Mouse (Mus musculus) thymus, postnatal 10 days (tissue): ENCODE data around the gene Tmem86a.

Experiments used
- DNase-seq, 2 experiments: peaks; one replicate each; pipeline ENCODE4 v3.0.0; 2021; ENCODE audit warnings: low spot score in 2 of 2

The Tmem86a gene

DNA sequence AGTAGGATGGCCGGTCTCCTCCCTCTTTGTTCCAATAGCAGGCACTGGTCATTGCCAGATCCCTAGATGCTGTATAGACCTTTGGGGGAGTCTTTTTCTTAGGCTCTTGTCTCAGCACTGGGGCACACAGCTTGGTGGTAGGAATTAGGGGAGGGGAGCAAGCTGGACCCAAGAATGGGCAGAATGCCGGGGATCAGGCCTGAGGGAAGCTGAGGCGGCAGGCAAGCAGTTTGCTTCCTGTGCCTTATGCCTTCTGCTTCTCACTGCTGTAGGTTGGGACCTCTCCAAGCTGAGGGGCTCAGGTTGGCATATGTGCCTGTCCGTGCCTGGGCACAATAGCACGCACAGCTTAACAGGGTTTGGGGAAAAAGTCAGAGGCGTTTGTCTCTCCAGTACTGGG lies 25.8 kb downstream of the Tmem86a start:
- DNase-seq: no peak

DNA sequence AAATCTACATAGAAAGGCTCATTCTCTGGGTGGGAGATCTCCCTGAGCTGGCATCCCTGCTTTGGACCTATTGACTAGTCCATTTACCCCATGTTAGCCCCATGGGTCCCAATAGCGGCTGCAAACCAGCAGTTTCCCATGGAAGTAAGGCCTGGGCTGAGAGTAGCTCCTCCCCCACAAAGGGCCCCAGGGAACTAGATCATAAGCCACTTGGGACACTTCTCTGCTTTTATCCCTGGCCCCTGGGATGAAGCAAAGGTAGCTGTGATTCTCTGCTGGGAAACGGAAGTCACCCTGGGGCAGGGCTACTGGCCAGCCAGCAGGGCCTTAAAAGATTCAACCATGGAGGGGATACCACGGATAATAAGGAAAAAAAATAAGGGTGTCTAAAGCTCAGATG lies 26.3 kb downstream of the Tmem86a start:
- DNase-seq: no peak

DNA sequence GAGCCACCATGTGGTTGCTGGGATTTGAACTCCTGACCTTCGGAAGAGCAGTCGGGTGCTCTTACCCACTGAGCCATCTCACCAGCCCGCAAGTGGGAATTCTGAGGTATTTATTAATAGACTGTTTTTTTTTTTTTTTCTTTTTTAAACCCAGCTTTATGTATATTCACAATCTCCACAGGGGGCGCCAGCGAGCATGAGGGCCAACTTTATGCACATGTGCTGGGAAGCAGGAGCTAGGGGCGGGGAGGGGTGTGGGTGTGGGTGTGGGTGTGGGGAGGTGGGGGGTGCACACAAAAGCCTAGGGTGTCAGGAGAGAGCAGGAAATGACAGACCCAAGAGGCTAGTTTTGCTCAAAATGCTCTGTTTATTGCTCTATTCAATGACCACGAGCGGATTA lies 27.1 kb downstream of the Tmem86a start:
- peak in 1 of 2 experiments; percentile 68 for DNase-seq

DNA sequence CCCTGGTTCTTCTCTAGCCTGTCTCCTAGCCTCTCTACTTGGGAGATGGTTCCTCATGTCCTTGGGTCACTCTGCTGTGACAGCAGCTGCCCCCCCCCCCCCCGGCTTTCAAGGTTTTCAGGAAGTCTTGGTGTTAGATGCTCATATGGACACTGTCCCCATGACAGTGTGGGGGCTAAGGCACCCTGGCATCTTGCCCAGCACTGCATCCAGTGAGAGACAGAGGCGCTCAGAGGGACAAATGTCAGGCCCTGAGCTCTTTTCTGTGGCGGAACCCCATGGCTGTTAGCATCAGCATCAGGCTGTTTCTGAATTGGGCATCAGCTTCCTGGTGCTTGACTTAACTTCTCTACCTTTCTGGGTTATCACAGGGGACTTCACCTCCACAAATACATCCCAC lies 30.5 kb downstream of the Tmem86a start:
- no peak for DNase-seq

DNA sequence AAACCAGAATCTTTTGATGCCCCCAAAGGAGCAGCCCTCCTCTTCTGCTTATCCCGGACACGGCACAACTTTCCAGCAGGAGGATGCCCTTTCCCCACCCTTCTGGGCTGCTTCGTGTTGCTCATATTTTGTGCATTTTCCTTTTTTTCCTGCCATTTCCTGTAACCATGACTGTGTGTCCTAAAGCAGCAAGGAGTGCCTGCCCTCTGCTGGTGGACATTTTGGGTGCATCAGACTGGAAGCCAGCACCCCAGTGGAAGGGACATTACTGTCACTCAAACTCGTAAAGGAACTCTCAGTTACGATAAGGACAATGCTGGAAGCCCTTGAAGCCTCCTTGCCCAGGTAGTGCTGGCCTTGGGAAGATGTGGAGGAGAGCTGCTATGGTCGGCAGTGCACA lies 30.9 kb downstream of the Tmem86a start:
- peak; percentile 33 to 67 for DNase-seq

DNA sequence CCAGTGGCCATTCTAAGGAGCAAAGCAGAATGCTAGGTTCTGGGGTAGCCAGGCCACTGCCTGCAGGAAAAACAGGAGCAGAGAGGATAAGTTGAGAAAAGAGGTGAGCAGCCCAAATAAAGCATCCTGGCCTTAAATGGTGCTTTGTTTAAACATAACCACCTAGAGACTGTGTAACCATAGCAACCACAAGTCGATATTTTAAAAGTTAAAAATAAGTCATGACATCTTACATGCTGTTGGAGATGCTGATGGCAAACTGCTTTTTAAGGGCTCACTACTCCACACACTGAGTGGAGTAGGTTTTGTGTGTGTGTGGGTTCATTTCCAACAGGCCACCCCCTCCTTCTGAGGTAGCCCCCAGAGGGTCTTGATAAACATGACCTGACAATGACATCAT lies 34.7 kb downstream of the Tmem86a start:
- DNase-seq: no peak

DNA sequence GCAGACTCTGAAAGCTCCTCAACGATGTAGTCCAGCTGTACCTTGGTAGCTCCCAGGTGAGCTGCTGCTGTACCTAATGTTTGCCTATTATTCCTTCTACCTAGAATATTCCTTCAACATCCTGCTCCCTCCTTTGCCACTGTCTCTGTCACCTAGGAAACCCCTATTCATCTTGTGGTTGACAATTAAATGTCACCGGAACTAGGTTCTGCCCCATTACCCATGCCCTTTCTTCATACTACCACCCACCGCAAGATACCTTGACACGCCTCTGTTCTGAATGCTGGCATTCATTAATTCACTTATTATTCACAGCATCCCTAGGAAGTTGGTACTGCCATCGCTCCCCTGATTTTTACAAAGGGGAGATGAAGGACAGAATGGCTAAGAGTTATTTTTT lies 43.5 kb downstream of the Tmem86a start:
- DNase-seq: no peak

DNA sequence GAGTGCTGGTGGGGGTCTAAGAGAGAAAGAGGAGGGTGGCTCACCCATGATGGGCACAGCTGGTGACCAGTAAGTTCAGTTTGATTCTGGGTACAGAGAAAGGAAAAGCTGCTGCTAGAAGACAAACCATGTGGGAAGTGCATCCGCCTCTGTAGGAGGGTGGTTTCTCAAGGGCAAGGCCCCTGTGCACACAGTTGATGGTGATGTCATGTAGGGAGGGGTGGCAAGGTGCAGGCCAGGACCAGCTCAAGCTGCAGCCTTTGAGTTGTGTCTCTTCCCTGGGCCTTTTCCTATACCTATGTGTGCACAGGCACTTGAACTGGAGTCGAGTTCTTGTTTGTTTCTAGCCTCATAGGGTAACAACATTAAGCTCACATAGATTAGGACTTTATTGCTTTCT lies 44.6 kb downstream of the Tmem86a start:
- no peak for DNase-seq

DNA sequence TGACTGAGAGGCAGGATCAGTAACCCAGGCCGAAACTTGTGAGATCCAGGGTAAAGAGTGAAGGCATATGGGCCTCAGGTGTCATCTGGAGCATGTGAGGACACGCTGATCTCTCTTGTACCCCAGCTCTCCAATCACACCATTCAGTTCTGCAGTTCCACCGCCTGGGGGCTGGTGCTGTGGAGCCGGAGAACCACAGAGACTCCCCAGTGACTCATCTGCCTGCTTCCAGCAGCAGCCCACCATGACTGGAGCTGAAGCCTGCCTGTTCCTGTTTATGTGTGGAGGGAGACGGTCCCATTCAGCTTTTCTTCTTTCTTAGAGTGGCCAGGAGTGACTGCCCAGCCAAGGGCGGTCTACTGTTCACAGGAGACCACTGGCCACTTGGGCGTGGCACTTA lies 47.6 kb downstream of the Tmem86a start:
- no peak for DNase-seq

DNA sequence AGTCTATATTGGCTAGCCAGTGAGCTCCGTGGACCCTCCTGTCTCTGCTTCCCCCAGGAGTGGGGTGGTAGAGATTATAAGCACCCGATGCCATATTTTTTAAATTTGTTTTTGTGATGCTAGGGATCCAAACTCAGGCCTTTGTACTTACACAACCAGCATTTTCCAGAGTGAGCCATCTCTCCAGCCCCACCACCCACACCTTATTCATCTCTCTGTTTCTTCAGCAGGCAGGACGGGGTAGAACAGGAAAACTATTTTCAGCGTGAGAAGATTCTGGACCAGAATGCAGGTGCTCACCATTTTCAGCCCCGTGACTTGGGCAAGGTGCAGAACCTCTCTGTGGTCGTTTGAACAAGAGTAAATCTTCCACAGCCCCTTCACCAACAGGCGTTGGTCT lies 48.9 kb downstream of the Tmem86a start:
- DNase-seq: no peak

DNA sequence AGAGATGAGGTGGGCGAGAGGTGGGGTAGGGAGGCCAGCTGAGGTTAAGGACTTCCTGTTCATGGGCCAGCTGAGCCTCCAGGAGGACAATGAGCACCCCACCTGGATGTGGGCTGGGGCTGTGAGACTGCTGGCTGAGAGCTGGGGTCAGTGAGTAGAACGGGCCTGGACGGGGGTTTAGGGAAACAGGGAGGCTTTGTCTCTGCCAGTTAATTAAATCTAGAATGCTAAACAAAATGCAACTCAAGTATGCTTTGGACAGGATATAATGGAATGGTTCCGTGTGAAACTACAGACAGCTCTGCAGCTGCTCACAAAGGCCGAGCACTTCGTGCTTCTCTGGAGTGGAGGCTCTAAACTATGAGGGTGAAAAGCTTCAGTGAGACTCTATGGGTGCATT lies 50.2 kb downstream of the Tmem86a start:
- no peak for DNase-seq

DNA sequence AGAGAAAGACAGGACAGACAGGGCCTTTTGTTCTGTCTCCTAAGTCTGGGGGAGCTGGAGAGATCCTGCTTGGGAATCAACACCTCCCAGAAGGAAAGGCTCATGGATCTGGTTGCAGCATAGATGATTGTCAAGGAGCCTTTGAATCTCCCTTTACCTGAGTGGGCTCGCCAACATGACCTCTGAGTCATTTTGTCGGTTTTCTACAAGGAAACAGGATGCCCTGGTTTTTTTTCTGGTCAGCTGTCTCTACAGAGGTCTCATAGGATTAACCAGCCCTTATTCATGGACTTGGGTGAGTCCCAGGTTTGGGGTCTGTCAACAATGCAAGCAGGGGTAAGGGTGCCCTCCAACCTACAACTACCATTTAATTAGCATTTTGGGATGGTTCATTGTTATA lies 52.6 kb downstream of the Tmem86a start:
- no peak for DNase-seq

DNA sequence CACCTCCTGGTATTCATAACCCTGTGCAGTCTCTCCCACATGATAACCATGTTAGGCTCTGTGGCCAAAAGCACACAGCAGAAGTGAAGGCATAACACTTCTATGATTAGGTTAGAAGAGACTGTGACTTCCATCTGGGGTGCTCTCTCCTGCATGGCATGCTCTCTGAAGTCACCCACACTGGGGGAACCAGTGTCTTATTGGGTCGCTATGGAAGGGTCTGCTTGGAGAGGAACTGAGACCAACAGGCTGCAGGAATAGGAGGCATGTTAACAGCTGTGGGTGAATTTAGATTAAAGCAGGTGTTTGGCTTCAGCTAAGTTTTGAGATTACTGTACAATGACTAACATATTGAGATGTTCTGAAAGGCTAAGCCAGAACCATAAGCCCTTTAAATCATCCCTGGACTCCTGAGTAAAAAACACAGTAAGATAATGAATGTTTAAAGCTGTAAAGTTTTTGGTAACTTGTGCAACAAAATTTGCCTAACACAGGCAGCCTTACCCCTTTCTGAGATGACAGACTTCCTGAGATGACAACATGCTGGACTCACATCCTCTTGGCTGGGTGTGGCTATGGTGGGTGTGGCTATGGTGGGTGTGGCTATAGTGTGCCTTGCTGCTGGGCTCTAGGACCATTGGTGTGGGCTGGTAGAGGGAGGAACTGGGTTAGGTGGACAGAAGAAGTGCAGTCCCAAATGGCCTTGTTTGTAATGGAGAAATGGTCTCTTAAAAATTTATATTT lies 53.4 kb downstream of the Tmem86a start:
- DNase-seq: no peak
